Mouse (Mus musculus) neutrophil, adult 65 days (primary cell): Measurements from ENCODE around the gene Gm29644. TPM values are rescaled to one million over a fixed set of nuclear protein-coding genes. Genes with fewer than 3 reads are reported as not detected.

ENCODE experiments used
- total RNA-seq: library from RNA; stranded (reverse); gene quantifications from 2 replicates; pipeline ENCODE4 v1.2.4, GENCODE M21; 2023

The Gm29644 gene
- total RNA-seq: not detected in 2 replicates

GRCm38 (mm10) chrY:70303187-70303586, at the start of gene Gm29644, which contains the start of gene Gm29423:
Gm29644 (minus strand) TSS chrY:70303343.
Gm29423 (minus strand) TSS chrY:70303287.

GRCm38 (mm10) chrY:70273542-70273941, 29.6 kb downstream of the Gm29644 start, which contains the start of gene Gm21118:
Gm21118 (minus strand) TSS chrY:70273642.

Other genes with a start within 250 kb of the Gm29644 start
- not detected in 2 replicates for gene Gm21118, start 29.7 kb downstream of the Gm29644 start, total RNA-seq
- not detected in 2 replicates for gene Gm29423, start 56 bp downstream of the Gm29644 start, total RNA-seq
- gene Gm20888, start 138.5 kb upstream of the Gm29644 start, total RNA-seq: not detected in 2 replicates